Mouse (Mus musculus): Measurements from ENCODE around the gene Vasp.

DNA sequence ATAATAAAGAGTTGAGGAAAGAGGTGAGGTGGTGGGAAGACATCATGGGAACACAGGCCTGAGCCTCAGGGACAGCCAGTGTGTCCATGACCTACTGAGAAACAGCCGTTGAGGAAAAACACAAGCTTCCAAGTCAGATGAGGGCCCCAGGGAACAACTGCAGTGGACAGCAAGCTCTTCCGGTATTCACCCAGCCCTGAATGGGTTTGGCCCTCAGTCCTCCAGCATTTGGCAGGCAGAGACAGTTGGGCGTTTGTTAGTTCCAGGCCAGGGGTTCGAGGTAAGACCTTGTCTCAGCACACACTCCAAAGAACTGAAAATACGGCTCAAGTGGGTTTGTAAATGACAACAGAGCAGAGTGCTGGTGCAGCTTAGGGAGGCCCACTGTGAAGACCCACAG lies 18.2 kb downstream of the Vasp start:
- TF ChIP-seq CTCF (IDR thresholded peaks at IDR 0.05; ENCODE audit: borderline replicate concordance, control insufficient read depth, extremely low read depth, insufficient read depth, low read length, poor library complexity) (no peak), POLR2A (IDR thresholded peaks at IDR 0.05; ENCODE audit: control insufficient read depth, extremely low read depth, insufficient read depth, low read length, poor library complexity) (no peak)

All from thymus, adult 2 months (tissue).